Mouse (Mus musculus) T-helper 2 cell (primary cell): ENCODE results near the gene Lyzl4.

Source experiments
- in situ Hi-C: fragments of 300-600 bp; cut with MboI, MseI; formaldehyde crosslinking; loops from one replicate; pipeline ENCODE4 v1.15.1; 2025; ENCODE audit warnings: high pct_unique_total_duplicates

The Lyzl4 gene

DNA sequence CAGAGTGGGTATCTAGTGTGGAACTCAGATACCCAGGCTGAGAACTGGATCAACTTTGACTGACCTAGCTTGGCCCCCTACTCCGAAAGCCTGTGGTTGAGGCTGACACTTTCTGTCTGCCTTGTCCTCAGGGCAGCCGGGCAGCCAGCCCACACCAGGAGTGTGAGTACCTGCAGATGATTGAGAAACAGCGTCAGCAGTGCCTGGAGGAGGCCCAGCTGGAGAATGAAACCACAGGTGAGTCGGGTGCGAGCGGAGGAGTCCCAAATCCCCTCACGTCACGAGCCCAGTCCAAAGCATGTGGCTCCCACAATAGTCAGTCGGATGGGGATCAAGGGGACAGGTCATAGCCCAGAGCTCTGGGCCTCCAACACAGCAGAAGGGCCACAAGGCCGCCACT, 11.8 kb upstream of the Lyzl4 start:
- in situ Hi-C loops = no loop called here

DNA sequence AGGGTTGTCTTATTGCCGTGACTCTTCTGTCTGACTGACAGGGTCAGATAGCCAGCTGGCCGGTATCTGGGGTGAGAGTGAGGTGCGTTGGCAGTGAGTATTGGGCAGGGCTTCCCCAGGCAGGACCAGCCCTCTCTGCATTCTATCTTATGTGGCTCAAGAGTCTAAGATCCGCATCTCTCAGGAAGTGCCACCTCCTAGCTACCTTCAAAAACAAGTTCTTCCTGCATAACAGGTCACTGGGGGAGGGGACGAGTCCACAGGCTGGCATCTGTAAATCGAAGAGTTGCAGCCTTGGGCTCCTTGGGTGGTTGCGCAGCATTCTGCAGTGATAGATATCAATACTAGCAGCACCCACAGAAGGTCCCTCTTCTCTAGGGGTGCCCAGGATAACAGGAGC, 5.1 kb upstream of the Lyzl4 start:
- in situ Hi-C loops = no loop called here

DNA sequence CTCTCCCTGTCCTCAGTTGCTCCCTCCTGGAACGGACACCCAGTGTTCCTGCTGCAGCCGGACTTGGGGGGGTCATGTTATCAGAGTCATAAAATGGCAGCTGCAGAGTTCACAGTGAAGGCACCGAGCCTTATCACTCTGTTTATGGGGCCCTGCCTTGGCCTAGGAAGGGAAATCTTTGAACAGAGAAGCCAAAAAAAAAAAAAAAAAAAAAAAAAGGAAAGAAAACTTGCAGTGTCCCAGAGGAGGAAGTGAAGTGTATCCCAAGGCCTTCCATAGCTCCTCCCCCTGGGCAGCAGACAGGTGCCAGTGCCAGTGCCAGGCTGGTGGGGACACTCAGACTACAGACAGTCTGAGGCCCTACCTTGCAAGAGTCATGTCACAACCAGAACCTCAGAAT, 3.0 kb upstream of the Lyzl4 start:
- in situ Hi-C loops = no loop called here

DNA sequence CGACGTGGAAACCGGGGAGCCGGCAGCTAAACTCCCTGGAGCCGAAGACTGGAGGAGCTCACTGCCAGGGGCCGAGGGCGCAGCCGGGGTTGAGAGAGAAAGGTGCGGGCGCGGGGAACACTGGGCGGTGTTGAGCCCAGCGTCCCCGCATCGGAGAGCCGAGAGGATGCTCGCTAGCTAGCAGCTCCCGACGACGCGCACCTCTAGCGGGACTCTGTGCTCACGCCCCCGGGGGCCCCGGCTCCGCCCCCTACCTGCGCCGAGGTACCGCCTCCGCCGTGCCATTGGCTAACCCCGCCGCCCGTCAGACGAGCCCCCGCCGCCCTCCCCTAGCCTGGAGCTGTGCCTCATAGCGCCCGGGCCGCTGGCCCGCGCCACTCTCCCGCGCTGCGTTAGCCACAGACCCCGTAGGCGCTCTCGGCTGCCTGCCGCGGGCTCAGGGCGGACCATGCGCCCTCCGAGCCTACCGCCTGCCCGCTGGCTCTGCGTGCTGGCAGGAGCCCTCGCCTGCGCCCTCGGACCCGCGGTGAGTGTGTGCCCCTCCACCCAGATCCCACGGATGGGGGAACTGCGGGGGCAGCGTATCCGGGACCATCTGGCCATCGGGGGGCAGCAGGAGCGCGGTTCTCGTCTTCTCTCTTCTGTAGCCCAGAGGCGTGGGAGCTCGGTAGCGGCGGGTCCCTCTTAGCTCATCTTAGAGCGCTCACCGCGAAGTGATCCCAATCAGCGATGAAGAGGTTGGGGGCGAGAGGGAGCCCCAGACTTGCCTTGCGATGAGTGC, 695 bp upstream of the Lyzl4 start, which contains the start of gene Vipr1:
Vipr1 (plus strand) TSS at position 316 of the 781 bp plus-strand sequence.
- in situ Hi-C loops = no loop called here

DNA sequence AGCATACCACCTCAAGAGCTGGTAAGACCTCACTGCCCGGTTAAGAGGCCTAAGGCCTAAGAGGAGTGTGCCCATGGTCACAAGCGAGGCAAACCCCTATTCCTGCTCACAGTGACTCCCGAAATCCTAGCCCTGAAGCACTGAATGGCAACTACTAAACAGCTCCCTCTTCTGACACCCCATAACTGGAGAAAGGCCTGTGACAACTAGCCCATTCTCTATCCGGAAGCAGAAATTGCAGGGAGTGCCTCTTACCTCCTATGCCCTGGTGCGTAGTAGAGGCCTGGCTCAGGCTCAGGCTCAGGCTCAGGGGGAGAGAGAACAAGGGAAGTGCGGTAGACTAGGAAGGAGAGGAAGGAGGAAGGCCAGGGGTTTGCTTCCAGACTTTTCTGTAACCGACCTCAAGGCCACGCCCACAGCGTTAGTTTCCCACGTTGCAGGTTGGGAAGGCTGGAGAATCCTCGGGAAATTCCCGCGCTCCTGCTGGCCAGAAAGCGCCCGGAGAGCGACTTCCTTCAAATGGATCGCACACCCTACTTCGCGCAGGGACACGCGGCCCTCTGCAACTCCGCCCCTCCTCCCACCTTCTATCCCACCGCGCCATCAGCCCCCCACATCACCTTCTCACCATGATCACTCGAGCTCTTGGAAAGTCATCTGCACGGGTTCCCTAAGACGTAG, 521 bp downstream of the Lyzl4 start:
- in situ Hi-C loops = no loop called here

DNA sequence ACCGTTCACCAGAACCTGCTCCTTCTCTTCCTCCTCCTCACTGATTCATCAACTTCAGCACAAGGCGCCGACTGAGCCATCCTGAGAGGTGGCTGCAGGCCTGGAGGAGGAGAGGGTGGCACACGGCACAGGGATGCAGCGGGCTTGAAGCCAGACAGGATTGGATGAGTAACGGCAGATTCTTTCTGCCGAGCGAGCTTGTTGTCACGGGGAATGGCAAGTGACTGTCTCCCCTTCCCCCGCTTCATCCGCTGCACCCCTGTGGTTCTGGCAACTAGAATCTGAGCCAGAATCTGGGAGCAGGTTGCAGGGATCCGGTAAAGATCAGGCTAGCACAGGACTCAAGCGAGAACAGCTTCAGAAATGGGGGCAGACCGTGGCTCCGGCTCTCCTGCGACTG, 2.1 kb downstream of the Lyzl4 start:
- in situ Hi-C loops = no loop called here

DNA sequence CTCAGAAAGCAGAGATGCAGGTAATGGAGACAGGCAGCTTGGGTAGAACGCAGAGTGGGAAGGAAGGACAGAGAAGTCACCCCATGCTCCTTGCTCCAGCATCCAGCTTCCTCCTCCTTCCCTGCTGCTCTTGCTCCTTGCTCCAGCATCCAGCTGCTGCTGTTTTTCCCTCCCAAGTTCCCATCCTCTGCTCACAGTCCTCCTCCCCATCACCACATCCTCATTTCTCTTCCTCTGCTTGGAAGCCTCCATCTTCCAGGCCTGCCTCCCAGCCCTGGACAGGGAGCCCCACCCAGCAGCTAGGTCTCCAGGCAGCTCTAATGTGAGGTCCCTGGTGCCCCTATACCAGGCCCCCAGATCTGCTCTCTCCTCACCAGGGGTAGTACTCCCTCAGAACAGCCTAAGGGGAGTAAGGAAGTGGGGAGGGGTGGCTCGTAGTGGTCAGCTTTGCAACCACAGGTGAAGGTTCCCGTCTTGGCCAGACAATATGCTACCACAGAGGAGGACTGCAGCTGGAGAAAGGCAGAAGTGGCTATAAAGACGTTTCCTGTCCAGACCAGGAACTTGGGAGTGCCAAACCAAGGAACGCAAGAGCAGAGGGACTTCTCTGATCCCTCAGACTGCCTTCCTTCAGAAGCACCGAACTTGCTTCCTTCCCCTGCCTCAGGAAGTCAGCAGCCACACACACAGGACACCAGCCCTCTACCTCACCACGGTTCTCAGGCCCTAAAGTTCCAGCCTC, 5.9 kb downstream of the Lyzl4 start:
- in situ Hi-C loops = no loop called here

DNA sequence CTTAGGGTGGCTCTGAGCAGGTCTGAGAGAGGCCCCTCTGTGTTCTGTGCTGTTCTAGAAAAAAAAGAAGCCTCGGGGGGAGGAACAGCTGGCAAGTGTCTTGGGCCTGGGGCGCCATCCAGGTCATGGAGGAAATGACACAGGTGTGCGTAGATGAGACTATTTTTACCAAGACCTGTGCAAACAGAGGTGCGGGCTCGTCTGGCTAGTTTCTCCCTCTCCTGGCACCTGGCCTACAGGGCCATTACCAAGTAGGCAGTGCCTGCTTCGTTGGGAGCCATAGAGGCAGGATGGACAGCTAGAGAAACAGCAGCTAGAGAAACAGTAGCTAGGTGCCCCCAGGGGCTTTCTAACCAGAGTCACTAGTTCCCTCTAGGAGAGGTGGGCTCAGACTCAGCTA, 8.6 kb downstream of the Lyzl4 start:
- in situ Hi-C loops = no loop called here

DNA sequence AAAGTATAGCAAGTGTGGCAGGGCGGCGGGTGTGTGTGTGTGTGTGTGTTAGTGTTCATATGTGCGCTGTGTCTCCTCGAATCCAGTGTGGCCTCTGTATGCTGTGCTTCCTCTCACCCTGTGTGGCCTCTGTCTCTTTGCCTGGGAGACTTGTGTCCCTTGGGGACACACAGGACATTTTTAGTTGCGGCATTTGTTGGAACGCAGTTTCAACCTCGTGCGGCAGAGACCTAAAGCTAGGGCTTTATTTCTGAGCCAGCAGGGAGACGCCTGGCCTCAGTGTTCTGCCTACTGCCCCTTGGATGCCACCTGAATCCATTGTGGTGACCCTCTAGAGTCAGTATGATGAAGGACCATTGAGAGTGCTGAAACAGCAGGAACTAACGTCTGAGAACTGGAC, 9.0 kb downstream of the Lyzl4 start:
- in situ Hi-C loops = no loop called here

DNA sequence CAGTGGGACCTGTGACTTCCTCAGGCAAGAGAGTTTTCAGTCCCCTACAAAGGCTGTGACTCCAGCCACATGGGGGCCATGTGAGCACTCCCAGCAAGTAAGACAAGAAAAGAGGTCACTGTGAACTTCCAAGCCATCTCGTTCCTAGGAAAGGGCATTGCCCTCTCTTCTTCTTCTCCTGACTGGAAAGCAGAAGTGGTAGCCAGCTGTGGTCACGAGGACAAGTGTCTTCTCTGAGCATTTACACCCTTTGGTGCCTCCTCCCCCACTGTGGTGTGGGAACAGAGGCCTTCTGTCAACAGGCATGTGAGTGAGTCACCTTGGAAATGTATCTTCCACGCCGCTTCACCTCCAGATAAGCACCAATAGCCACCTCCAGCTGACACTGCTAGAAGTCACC, 9.9 kb downstream of the Lyzl4 start:
- in situ Hi-C loops = no loop called here

DNA sequence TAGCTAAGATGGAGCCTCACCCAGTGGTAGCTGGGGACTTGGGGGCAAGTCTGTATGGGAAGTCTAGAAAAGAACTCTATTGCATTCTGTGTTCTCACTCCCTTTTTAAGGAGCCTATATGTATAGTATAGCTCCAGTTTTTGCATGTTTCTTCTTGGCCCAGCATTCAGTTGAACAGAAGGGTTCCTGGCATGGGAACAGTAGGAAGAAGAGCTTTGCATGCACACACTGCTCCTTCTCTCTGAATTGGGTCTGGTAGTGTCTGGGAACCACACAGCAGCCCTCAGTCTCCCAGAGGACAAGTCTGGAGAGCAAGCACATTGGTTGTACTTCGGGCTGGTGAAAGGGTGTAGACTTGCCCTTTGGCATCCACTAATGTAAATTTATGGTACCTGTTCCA, 11.3 kb downstream of the Lyzl4 start:
- in situ Hi-C loops = no loop called here

DNA sequence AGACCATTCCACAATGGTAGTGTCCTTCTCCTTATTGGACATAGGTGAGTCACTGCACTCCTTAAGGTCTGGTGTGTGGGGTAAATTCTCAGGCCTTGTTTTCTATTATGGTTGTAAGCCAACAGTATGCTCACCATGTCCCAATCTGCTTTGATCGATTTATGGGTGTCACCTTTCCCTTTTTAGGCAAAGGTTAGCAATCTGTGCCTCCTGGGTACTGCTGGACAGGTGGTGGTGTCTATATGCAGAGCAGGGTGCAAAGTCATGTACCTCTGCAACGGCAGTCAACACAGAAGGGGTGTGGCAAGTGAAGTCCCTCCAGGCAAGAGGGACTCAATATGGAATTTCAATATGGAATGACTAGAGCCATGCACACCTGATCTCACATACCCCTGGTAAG, 17.0 kb downstream of the Lyzl4 start:
- in situ Hi-C loops = no loop called here

DNA sequence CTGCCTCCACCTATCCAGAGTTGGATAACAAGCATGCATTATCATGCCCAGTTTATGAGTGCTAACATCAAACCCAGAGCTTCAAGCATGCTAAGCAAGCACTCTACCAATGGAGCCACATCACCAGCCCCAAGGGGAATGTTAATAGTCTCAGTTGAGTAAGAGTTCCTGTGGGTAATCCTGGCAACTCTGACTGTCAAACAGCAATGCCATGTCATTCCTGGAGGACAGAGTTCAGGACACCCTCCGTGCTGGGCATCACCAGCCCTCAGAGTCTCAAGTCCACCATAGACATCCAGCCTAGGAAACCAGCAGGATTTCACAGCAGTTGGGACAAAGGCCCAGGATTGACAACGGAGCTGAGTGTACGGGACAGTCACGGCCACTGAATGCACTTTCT, 18.7 kb downstream of the Lyzl4 start:
- in situ Hi-C loops = no loop called here

DNA sequence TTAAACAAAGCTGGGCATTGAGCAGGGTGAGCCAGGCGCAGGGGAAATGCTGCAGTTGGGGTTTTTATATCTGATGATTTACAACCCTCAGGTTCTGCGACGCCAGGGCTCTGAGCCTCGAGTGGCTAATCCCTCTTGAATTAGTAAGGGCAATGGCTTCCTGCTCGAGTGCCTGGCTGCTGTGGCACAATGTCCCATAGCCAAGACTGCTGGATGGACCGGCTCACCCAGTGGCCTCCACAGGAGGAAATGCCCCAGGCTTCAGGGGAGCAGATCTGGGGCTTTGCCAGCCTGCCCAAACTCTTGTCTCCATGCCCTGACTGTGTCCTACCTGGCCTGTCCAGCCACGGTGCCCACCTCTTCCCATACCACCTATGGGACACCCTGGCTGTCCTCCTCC, 22.5 kb downstream of the Lyzl4 start:
- in situ Hi-C loops = loop anchor here (10.0 kb wide), 1 partner anchor 235 kb away; no protein-coding TSS in a partner anchor

DNA sequence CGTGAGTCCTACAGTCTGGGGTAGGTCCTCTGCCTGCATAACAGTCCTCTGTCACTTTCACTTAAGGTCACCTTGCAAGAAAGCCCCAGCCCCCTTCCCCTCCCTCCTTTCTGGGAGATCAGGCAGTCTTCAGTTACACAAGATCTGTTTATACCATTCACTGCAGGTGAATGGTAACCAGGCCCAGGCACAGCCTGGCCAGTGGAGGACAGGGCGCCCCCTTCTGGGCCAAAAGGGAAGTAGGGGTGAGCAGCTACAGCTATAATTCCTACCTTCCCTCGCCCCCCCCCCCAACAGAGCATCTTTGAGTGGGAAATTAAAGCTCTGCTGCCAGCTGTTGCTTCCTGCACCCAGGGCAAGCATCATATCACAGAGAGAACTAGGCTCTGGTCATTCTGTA, 25.4 kb downstream of the Lyzl4 start:
- in situ Hi-C loops = loop anchor here (10.0 kb wide), 1 partner anchor 232 kb away; no protein-coding TSS in a partner anchor

DNA sequence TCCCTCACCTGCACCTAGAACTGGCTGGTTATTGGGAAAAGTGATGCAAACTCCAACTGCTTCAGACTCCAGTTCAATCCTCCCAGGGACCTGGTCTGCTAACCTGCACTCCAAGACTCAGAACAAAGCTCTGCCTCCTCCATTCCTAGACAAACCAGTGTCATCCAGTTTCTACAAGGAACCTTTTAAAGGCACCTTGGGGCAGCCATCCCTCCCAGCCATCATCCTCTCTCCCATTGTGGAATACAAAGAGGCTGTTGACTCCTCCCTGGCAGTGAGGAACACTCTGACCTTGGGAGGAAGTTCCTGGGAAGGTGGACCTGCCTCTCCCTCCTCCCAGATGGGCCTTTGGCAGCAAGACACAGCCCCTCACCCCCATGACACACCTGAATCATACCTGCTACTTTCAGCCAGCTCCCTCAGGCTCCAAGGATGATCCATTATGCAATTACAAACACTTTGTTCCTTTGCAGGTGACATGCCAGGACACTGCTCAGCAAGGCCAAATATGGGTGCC, 27.6 kb downstream of the Lyzl4 start:
- in situ Hi-C loops = loop anchor here (10.0 kb wide), 1 partner anchor 229 kb away; no protein-coding TSS in a partner anchor

DNA sequence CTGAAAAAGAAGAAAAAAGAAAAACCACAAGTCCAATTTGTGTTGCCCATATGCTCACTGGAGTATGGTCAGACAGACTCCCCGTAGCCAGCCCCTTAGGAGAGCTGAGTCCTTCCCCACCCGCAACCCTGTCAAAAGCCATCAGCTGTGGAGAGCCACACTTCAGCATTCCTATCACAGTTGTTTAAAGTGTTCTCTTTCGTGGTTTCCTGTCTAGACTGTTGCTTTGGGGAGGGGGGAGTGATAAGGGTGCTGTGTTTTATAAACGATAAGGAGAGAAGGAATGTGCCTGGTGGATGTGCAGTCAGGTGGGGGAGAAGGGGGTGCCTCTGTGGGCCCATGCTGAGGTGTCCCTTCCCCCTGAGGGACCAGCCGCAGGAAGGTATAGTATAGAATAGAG, 28.7 kb downstream of the Lyzl4 start:
- in situ Hi-C loops = loop anchor here (10.0 kb wide), 1 partner anchor 228 kb away; no protein-coding TSS in a partner anchor

DNA sequence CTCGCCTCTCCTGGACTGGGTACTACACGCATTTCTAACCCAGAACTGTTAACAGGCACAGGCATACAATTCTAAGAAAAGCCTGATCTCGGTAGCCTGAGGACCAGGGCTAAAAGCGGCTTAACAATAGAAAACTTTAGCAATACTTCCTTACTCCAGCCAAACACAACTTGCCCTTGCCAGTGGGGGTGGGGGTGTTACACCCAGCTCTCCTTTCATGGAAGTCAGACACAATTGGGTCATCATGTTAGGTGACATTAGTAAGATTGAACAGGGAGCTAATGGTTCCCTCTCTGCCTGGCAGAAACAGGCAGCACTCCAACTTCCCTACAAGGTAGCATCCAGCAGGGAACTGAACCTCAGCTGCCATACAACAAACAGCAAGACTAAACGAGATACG, 32.5 kb downstream of the Lyzl4 start:
- in situ Hi-C loops = loop anchor here (5.0 kb wide), 1 partner anchor 137 kb away; no protein-coding TSS in a partner anchor

DNA sequence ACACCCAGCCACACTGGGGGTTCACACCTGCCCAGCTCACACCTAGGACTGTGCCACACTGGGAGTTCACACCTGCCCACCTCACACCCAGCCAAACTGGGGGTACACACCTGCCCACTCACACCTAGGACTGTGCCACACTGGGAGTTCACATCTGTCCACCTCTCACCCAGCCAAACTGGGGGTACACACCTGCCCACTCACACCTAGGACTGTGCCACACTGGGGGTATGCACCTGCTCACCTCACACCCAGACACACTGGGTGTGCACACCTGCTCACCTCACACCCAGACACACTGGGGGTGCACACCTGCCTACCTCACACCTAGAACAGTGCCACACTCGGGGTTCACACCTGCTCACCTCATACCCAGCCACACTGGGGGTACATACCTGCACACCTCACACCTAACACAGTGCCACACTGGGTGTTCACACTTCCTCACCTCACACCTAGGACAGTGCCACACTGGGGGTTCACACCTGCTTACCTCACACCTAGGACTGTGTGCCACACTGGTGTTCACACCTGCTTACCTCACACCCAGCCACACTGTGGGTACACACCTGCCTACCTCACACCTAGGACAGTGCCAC, 35.3 kb downstream of the Lyzl4 start:
- in situ Hi-C loops = loop anchor here (5.0 kb wide), 1 partner anchor 134 kb away; no protein-coding TSS in a partner anchor

DNA sequence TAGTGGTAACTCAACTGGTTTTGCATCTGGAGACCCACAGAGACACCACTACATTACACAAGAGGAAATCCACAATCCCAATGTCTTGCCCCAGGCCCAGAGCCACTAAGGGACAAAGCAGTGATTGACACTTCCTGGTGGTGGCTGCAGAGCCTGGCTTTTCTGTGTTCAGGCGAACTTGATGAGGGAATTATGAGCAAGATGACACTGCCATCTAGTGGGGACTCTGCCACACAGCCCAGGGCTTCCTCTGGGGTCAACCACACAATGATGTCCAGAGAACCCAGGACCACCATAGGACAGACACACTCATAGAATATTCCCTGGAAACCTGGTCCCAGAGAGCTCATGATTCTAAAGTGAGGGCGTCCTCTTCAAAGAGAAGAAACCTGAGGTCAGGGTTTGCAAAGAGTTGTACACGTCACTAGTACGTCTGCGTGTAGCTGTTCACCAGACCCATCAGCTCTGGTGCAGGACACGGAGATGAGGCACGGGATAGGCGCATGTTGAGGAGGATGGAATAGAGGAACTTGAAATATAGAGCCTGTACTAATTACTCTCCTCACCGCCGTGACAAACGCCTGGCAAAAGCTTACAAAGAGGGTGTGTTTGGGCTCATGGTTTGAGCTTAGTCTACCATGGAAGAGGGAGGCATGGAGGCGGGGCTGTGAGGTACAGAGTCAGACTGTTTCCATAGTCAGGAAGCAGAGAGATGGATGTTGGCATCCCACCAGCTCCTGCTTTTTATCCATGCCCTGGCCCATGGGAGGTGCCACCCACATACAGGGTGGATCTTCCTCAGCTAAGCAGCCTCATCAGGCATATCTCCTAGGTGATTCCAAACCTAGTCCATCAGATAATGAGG, 36.2 kb downstream of the Lyzl4 start:
- in situ Hi-C loops = loop anchor here (5.0 kb wide), 1 partner anchor 133 kb away; no protein-coding TSS in a partner anchor

DNA sequence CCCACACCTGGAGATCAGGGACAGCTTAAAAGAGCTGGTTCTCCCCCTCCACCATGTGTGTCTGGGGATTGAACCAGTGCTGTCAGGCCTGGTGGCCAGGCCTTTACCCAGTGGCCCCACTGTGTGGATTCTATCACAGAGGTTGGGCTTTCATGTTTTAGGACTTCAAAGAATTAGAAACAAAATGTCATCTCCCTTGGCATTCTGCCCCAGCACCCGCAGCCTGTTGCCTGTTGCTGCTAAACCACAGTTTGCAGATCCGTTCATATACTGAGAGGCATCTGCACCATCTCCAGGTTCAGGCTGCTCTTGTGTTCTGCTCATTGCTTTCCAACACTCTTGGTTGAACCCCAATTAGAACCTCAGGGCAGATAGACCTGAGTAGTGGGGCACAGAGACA, 39.5 kb downstream of the Lyzl4 start:
- in situ Hi-C loops = no loop called here
